Comparison of ENCODE assay signal across 8 mouse cellular contexts in the genomic region with DNA sequence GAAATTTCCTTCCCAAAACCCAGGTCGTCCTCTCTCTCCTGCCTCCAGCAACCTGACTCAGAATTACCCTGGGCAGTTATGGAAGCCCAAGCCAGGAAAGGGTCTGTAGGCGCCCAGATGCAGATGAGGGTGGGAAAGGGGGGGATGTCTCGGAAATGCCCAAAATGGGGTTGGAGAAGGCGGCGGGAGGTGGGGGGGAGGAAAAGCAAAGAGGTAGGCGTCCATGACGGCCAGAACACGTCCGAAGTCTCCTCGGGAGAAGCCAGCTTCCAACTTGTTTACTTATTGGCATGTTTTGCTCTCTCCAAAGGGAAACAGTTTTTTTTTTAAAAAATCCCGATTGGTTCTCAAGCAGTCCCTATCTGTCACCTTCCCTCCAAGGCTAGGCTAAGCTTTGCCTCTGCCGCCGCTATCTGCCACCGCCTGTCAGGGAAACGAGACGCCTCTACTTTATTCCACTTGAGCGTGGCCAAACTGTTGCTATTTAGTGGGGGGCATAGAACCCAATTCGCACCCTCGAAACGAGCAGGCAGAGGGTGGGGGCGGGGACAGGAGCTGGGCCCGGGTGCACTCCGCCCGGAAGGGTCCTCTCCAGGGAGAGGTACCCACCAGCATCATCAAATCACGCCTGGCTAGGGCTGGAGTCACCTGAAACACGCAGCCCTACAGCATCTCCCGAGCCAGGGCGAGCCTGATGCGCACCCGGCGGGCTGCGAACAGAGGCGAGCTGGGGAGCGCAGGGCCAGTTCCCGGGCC.
DNase-seq lines count a peak whose midpoint lies in the region; ATAC-seq and TF ChIP-seq lines count a peak whose summit lies in the region.
"Had no signal": no experiment of that assay in that cellular context is flagged by ENCODE, and none has a peak within 500 bp of the region (broad histone marks: within the 10 kb centered on the region; RNA-seq: fewer than 3 reads in every experiment).

No protein-coding gene starts in this region.

- DNase-seq in ovary, postnatal 36 days (ENCODE audit: low spot score), result peak; percentile 38
- DNase-seq in ovary, postnatal 14 days (ENCODE audit: low spot score), result no peak
- peak in 1 of 2 experiments; percentile 56 for DNase-seq in cerebellum, adult 2 months
- DNase-seq in forebrain, embryonic 14.5 days (ENCODE audit: low spot score), result peak; percentile 62
- peak; percentile 42 for DNase-seq in midbrain, postnatal 0 days (ENCODE audit: low spot score)
- DNase-seq in layer of hippocampus, postnatal 14 days (ENCODE audit: low spot score in 2 of 2), result no peak

- H3K36me3 ChIP-seq in forebrain, embryonic 14.5 days (ENCODE audit: control insufficient read depth, insufficient read depth, low read length), result no peaks in the 10 kb centered on the region
- H3K36me3 ChIP-seq in intestine, postnatal 0 days (ENCODE audit: control insufficient read depth, insufficient read depth), result no peaks in the 10 kb centered on the region
- H3K36me3 ChIP-seq in midbrain, postnatal 0 days (ENCODE audit: insufficient read depth, low read length), result no peaks in the 10 kb centered on the region

- 0 out of 2 replicates have a peak, but pooled peaks have one; percentile 19 for TF ChIP-seq POLR2A in cerebellum, adult 2 months (IDR thresholded peaks at IDR 0.05; ENCODE audit: borderline replicate concordance, insufficient read depth, low read length)

- H3K9me3 ChIP-seq in forebrain, embryonic 14.5 days (replicated peaks; ENCODE audit: control insufficient read depth, low read length), result no peaks in the 10 kb centered on the region
- H3K9me3 ChIP-seq in intestine, postnatal 0 days (ENCODE audit: control insufficient read depth), result no peaks in the 10 kb centered on the region
- H3K9me3 ChIP-seq in midbrain, postnatal 0 days (ENCODE audit: low read length), result no peaks in the 10 kb centered on the region

- TF ChIP-seq CTCF in cerebellum, adult 2 months (IDR thresholded peaks at IDR 0.05; ENCODE audit: borderline replicate concordance, insufficient read depth, low read depth, low read length), result no peak
- TF ChIP-seq CTCF in intestine, postnatal 0 days (IDR thresholded peaks at IDR 0.05; ENCODE audit: low read depth), result no peak
- no peak for TF ChIP-seq CTCF in midbrain, postnatal 0 days (IDR thresholded peaks at IDR 0.05)

- peaks cover 14% of the 10 kb centered on the region for H3K4me1 ChIP-seq in cerebellum, adult 2 months (ENCODE audit: control insufficient read depth, insufficient read depth, low read length)
- H3K4me1 ChIP-seq in forebrain, embryonic 14.5 days (ENCODE audit: control insufficient read depth, insufficient read depth, low read length), result peaks cover 26% of the 10 kb centered on the region
- H3K4me1 ChIP-seq in intestine, postnatal 0 days (replicated peaks; ENCODE audit: control insufficient read depth, insufficient read depth, low read length), result no peaks in the 10 kb centered on the region
- peaks cover 31% of the 10 kb centered on the region; the same call in 1 of the 2 replicates for H3K4me1 ChIP-seq in midbrain, postnatal 0 days (ENCODE audit: insufficient read depth, low read length)

- peak overlapping the region; percentile 86 for H3K4me3 ChIP-seq in cerebellum, adult 2 months (replicated peaks; ENCODE audit: insufficient read depth, low read depth, low read length)
- H3K4me3 ChIP-seq in forebrain, embryonic 14.5 days (ENCODE audit: low read depth, low read length), result peak overlapping the region; percentile 63
- H3K4me3 ChIP-seq in intestine, postnatal 0 days (ENCODE audit: low read depth, low read length), result peak overlapping the region; percentile 39
- H3K4me3 ChIP-seq in midbrain, postnatal 0 days (ENCODE audit: low read depth, low read length), result peak overlapping the region; percentile 77
- H3K4me3 ChIP-seq: myocyte had no signal

- H3K27me3 ChIP-seq in cerebellum, adult 2 months (ENCODE audit: control insufficient read depth, insufficient read depth, low read length), result no peaks in the 10 kb centered on the region
- H3K27me3 ChIP-seq in forebrain, embryonic 14.5 days (replicated peaks; ENCODE audit: control insufficient read depth, insufficient read depth, low read length), result 0 out of 2 replicates have a peak, but pooled peaks cover 2% of the 10 kb centered on the region
- peaks cover 50% of the 10 kb centered on the region for H3K27me3 ChIP-seq in intestine, postnatal 0 days (replicated peaks; ENCODE audit: control insufficient read depth, insufficient read depth, low read length)
- peaks cover 2% of the 10 kb centered on the region for H3K27me3 ChIP-seq in midbrain, postnatal 0 days (ENCODE audit: insufficient read depth, low read length)

- H3K4me2 ChIP-seq in forebrain, embryonic 14.5 days (ENCODE audit: low read length), result peak overlapping the region; percentile 87
- H3K4me2 ChIP-seq in intestine, postnatal 0 days (replicated peaks; ENCODE audit: low read depth), result peak overlapping the region; percentile 64
- peak overlapping the region; percentile 88 for H3K4me2 ChIP-seq in midbrain, postnatal 0 days (ENCODE audit: low read depth, low read length, poor library complexity, severe bottlenecking)

- WGBS in cerebellum, adult 2 months, result 2% methylated on average over 35 of the region's 35 CpGs
- under 1% methylated on average over 35 of the region's 35 CpGs for WGBS in forebrain, embryonic 14.5 days
- WGBS in intestine, postnatal 0 days, result 3% methylated on average over 35 of the region's 35 CpGs
- under 1% methylated on average over 35 of the region's 35 CpGs for WGBS in midbrain, postnatal 0 days

- H3K27ac ChIP-seq in cerebellum, adult 2 months (ENCODE audit: insufficient read depth, low read length), result peak overlapping the region; percentile 89
- peak overlapping the region; percentile 91 for H3K27ac ChIP-seq in forebrain, embryonic 14.5 days (ENCODE audit: low read depth, low read length)
- H3K27ac ChIP-seq in intestine, postnatal 0 days (ENCODE audit: low read depth, low read length), result no peak overlapping the region
- peak overlapping the region; percentile 83 for H3K27ac ChIP-seq in midbrain, postnatal 0 days (ENCODE audit: low read depth, low read length)

- ATAC-seq in forebrain, embryonic 14.5 days, result peak; percentile 60
- ATAC-seq in intestine, postnatal 0 days, result 0 out of 2 replicates have a peak, but pooled peaks have one; percentile 8
- ATAC-seq in midbrain, postnatal 0 days (ENCODE audit: low FRiP score), result peak; percentile 15; the same call in 1 of the 2 replicates

- peak overlapping the region; percentile 82 for H3K9ac ChIP-seq in forebrain, embryonic 14.5 days (ENCODE audit: low read length)
- no peak overlapping the region for H3K9ac ChIP-seq in intestine, postnatal 0 days (ENCODE audit: low read depth, low read length)
- H3K9ac ChIP-seq in midbrain, postnatal 0 days (replicated peaks; ENCODE audit: low read length, poor library complexity, severe bottlenecking), result peak overlapping the region; percentile 81

Comparison
In these comparisons a context has a peak if more than half of its experiments do, and no peak if none do; other contexts are left out.
1. DNase-seq: peak in ovary, postnatal 36 days (single experiment), forebrain, embryonic 14.5 days (single experiment) and midbrain, postnatal 0 days (single experiment); none in ovary, postnatal 14 days (single experiment) and layer of hippocampus, postnatal 14 days (0 of 2).
2. ATAC-seq: peak in every context shown above with its lines; median percentile 60 in forebrain, embryonic 14.5 days; 15 in midbrain, postnatal 0 days; 8 in intestine, postnatal 0 days.
3. Peak in every context shown above with its lines, with median percentiles within 50 percentile points of each other: H3K4me3 ChIP-seq and H3K4me2 ChIP-seq.